Mouse (Mus musculus) forebrain, embryonic 10.5 days (tissue): ENCODE measurements around the gene Dner. TPM values are rescaled to one million over a fixed set of nuclear protein-coding genes. Genes with fewer than 3 reads are reported as not detected.
"Not testable (repeated sequence)": the region's sequence is repeated elsewhere in the genome, so short reads cannot be mapped to it uniquely, and the experiment has no call there.

Source experiments
- DNase-seq: peaks from one replicate; pipeline ENCODE4 v3.0.0-alpha.2; 2017; ENCODE audit warnings: low spot score; ENCODE audit errors: extremely low spot score
- H3K27ac ChIP-seq: fragments of 300-500 bp; sonication (generic); 2 replicates; pipeline ENCODE4 v1.5.1; 2016; ENCODE audit warnings: mild to moderate bottlenecking
- H3K27me3 ChIP-seq: fragments of 300-500 bp; sonication (generic); 2 replicates; pipeline ENCODE4 v1.6.1; 2016; ENCODE audit warnings: mild to moderate bottlenecking; ENCODE audit not compliant: poor library complexity, severe bottlenecking
- H3K36me3 ChIP-seq: fragments of 300-500 bp; sonication (generic); replicated peaks from 2 replicates; pipeline ENCODE4 v1.6.1; 2016; ENCODE audit warnings: mild to moderate bottlenecking, moderate library complexity
- H3K4me1 ChIP-seq: fragments of 300-500 bp; sonication (generic); 2 replicates; pipeline ENCODE4 v1.6.1; 2016
- H3K4me3 ChIP-seq: fragments of 300-500 bp; sonication (generic); 2 replicates; pipeline ENCODE4 v1.5.1; 2016; ENCODE audit warnings: mild to moderate bottlenecking, moderate library complexity
- H3K9me3 ChIP-seq: fragments of 300-500 bp; sonication (generic); 2 replicates; pipeline ENCODE4 v1.6.1; 2016; ENCODE audit warnings: mild to moderate bottlenecking, moderate library complexity
- WGBS: fragments of 180-500 bp; shearing (Covaris S2); methylation state at CpG from one replicate; pipeline ENCODE4 v1.1.7; 2016; 5-methylcytosine and 5-hydroxymethylcytosine counted together
- microRNA-seq: library from miRNA; unstranded; fragments of <30 nt; microRNA quantifications from one replicate; pipeline ENCODE4, GENCODE M21; 2017
- polyA plus RNA-seq: library from polyadenylated mRNA; unstranded; fragments of >200 nt; fragmentation: Nextera tagmentation; extraction: Ambion mirVana; gene quantifications from 2 replicates; pipeline ENCODE4 v1.2.1, GENCODE M21; 2016

Dner gene
- polyA plus RNA-seq, 1 experiment from 2014 or later: 8.3 TPM

DNA sequence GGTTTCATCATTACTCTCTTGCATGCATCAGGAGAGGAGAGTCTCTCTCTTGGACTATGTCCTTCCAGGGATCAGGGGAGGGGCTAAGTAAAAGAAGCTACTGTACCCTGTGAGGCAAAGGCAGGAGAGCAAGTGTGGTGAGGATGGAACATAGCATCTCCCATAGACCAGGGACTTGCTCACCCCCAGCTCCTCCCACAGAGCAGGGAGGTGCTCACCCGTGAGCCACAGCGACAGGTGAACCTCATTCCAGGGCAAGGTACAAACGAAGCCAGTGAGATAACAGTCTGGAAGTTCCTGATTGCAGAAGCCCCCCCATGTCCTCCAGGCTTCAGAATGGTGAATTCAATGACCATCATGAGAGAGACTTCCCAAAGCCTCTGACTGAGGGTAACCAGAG lies 334.6 kb downstream of the Dner start:
- DNase-seq: no peak
- H3K4me3 ChIP-seq: no peak overlapping the region
- no peak overlapping the region for H3K27ac ChIP-seq
- H3K36me3 ChIP-seq: no peaks in the 10 kb centered on the region
- H3K9me3 ChIP-seq: no peaks in the 10 kb centered on the region
- no peaks in the 10 kb centered on the region for H3K4me1 ChIP-seq
- WGBS: 82% methylated on average over 3 of the region's 3 CpGs
- no peaks in the 10 kb centered on the region for H3K27me3 ChIP-seq

DNA sequence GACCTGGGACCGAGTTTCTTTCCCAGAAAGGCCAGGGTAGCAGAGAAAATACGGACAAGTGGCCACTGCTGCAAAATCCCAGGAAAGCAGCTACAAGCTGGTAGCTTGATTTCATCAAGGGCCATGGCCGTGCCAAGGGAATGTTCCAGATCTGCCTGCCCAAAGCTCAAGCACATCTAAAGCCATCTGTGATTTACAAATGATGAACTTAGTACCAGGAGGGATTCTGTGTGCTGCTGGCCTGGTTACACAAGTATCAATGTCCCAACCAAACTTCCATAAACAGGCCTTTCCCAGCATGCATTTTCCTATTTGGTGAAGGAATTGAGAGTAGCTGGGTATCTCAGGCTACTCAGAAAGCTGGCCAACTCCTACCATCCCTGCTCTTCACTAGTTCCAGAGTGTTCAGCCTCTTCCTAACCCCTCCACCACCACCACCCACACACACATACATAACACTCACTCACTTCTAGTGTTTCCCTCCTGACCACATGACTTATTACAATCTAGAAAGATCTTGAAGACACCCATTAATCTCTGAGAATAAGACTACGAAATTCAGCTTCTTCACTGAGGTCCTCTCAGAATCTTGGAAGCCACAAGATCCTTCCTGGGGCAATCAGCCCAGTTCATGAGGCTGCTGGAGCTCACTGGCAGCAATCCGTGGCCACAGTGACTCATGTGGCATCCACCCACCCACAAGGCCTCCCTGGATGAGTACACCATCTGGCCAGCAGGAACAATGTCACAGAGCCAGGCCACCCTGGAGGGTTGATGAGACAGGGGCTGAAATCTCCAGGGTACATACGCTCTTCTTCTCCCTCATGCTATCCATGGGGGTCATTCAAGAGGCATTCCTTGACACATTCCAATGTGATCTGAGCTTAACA lies 336.2 kb downstream of the Dner start:
- no peaks in the 10 kb centered on the region for H3K27me3 ChIP-seq
- 85% methylated on average over 6 of the region's 6 CpGs for WGBS
- no peak overlapping the region for H3K4me3 ChIP-seq

DNA sequence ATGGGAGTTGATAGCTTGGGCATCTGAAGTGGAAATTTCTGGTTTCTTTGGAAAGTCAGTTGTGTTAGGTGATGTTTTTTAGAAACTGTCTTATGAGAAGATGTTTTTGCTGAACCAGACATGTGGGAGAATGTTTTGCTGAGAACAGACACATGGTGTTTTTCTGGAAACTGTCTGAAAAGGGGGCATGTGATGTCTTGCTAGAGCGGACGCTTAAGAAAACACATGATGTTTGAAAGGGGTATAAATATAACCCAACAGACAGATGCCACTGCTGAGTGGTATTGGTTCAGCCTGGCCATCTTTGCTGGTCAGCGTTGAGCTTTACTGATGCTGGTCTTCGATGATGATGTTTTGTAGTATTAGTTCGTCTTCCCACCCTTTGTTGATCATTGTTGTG lies 338.8 kb downstream of the Dner start:
- Histone ChIP-seq H3K36me3 (no peaks in the 10 kb centered on the region), H3K9me3 (no peaks in the 10 kb centered on the region), H3K4me1 (no peaks in the 10 kb centered on the region), H3K27ac (no peak overlapping the region), H3K27me3 (no peaks in the 10 kb centered on the region), H3K4me3 (no peak overlapping the region)
- DNase-seq: no peak
- 96% methylated on average over 5 of the region's 5 CpGs for WGBS

More for the DNA sequence above, 336.2 kb downstream of the Dner start:
- H3K36me3 ChIP-seq: no peaks in the 10 kb centered on the region
- no peak overlapping the region for H3K27ac ChIP-seq
- H3K9me3 ChIP-seq: no peaks in the 10 kb centered on the region
- DNase-seq: no peak
- no peaks in the 10 kb centered on the region for H3K4me1 ChIP-seq

DNA sequence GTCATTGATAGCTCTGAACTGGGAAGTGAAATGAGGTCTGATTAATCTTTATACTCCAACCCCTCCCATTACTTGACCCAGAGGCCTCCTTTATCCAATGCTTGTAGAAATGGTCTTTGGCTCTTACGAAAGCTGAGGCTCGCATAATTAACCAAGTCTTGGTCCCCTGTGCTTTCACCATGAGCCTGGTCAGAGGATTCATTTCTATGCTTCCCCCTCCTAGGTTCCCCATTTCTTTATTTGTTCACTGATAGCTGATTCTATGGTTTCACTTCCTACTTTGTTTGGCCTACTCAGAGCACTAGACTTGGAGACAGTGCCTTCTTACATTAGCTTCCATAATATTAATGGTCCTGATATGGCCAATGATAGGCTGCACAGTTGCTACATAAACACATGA lies 345.8 kb downstream of the Dner start:
- no peak overlapping the region for H3K4me3 ChIP-seq
- H3K9me3 ChIP-seq: no peaks in the 10 kb centered on the region
- 96% methylated on average over 2 of the region's 2 CpGs for WGBS
- no peak overlapping the region for H3K27ac ChIP-seq
- DNase-seq: no peak
- H3K36me3 ChIP-seq: no peaks in the 10 kb centered on the region
- H3K27me3 ChIP-seq: no peaks in the 10 kb centered on the region
- H3K4me1 ChIP-seq: no peaks in the 10 kb centered on the region

DNA sequence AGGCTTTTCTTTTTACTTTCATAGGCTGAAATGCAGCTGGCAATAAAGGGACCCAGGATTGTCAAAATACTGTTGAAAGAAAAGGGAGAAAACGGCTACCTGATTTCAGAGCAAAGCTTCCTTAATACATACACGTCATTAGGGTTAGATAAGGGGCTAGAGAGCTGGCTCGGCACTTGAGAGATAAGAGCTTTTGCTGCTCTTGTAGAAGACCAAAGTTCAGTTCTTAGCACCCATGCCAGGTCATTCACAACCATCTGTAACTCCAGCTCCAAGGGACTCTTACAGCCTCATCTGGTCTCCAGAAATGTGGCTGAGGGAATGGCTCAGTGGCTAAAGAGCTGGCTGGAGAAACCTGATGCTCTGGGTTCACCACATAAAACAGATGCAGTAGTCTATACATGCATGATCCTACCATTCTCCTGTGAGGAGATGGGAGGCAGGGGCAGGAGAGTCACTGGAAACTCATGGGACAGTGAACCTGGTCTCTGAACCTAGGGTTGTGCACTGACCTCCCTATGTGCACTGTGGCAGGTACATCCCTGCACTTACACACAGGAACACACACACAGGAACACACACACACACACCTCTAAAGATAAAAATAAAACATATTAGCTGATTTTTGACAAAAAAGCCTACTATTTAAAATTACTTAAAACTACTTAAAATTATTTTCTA lies 348.1 kb downstream of the Dner start:
- Histone ChIP-seq H3K4me1 (no peaks in the 10 kb centered on the region), H3K9me3 (no peaks in the 10 kb centered on the region), H3K4me3 (no peak overlapping the region), H3K27ac (no peak overlapping the region), H3K27me3 (no peaks in the 10 kb centered on the region), H3K36me3 (no peaks in the 10 kb centered on the region)
- no peak for DNase-seq
- WGBS: 87% methylated on average over 3 of the region's 3 CpGs

DNA sequence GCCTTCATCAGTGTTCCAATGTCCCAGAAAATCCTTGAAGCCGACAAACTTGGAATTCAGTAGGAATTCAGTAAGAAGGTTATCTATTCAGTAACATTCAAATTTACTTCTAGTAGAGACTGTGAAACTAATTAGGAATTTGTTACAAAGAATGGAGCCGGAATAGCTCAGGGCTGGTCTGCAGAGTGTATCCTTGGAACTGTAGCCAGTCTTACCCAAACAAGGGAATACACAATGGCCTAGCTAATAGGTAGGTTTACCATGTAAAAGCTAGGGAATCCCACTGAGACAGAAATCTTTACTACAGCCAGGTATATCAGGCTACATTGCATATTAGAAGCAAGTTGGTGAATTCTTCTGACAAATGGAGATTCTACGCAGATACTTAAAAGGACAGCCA lies 363.2 kb downstream of the Dner start:
- 55% methylated on average over 3 of the region's 3 CpGs for WGBS
- not testable (repeated sequence) for H3K9me3 ChIP-seq, H3K4me3 ChIP-seq, H3K4me1 ChIP-seq, H3K36me3 ChIP-seq, H3K27me3 ChIP-seq, DNase-seq, H3K27ac ChIP-seq

DNA sequence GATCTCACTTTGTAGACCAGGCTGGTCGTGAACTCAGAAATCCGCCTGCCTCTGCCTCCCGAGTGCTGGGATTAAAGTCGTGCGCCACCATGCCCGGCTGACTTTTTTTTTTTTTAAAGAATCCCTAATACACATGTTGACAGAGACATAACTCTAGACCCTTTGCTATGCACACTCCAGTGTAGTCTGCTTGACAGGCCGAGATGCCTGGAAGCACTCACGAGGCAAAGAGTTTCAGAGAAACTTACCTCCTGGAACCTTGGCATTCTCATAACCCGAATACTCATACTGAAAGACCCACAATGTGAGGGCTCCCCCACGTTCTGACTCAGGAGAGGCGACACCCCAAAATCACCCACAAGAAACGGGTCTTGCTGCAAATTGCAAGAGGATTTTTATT lies 364.2 kb downstream of the Dner start:
- not testable (repeated sequence) for H3K4me3 ChIP-seq, H3K4me1 ChIP-seq, H3K36me3 ChIP-seq, H3K27me3 ChIP-seq, DNase-seq, H3K9me3 ChIP-seq, H3K27ac ChIP-seq
- WGBS: 89% methylated on average over 12 of the region's 12 CpGs

DNA sequence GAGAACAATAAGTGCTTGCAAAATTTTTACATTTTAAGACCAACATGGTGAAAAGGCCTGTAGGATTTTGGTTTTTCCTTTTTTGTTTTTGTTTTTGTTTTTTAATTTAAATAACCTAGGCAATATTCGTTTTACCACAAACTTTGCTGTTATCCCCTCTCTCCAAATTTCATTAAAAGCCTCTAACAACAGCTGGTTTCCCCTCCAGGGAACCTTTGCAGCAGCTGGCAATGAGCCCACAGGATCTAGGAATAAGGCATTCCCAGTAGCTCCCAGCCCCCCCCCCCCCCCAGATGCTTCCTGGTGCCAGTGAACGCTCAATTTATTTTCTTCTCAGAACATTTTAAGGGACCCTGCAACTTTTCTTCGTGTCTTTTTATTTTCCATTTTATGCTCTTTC lies 370.7 kb downstream of the Dner start:
- no peak overlapping the region for H3K4me3 ChIP-seq
- H3K9me3 ChIP-seq: no peaks in the 10 kb centered on the region
- DNase-seq: no peak
- no peak overlapping the region for H3K27ac ChIP-seq
- WGBS: 67% methylated on average over 3 of the region's 3 CpGs
- H3K4me1 ChIP-seq: peaks cover 13% of the 10 kb centered on the region
- H3K36me3 ChIP-seq: no peaks in the 10 kb centered on the region
- no peaks in the 10 kb centered on the region for H3K27me3 ChIP-seq

DNA sequence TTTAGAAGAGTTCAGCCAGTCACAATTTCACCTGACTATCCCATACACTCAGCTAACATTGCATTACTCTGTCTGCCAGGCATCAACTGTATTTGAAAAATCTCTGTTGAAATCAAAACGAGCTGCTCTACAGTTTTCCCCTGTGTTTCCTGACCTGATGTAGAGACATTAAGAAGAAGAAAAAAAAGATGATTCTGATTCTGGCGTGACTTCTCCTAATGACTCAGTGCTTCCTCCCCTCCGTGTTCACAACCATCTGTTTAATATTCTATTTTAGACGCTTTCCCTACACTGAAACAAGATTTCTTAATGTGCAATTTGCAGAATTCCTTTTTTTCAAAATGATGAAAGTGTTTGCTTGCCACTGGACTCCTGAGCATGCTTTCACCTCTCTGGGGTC lies 374.7 kb downstream of the Dner start:
- WGBS: 90% methylated on average over 4 of the region's 4 CpGs
- no peak for DNase-seq
- no peaks in the 10 kb centered on the region for H3K36me3 ChIP-seq
- H3K9me3 ChIP-seq: no peaks in the 10 kb centered on the region
- H3K4me1 ChIP-seq: peaks cover 5% of the 10 kb centered on the region; the same call in 1 of the 2 replicates
- no peaks in the 10 kb centered on the region for H3K27me3 ChIP-seq
- no peak overlapping the region for H3K27ac ChIP-seq
- no peak overlapping the region for H3K4me3 ChIP-seq

Small RNA genes lying within 50 kb of the gene (microRNA-seq; reads per million reads assigned to microRNA genes)
- gene Mir5126: 33.8 reads per million, percentile 37 among the genes with 10 or more reads in this experiment

Other genes with a start within 250 kb of the Dner start
- 10.2 and 11.5 TPM in 2 replicates for gene Fbxo36, start 143.6 kb upstream of the Dner start, polyA plus RNA-seq
- gene Trip12, start 144.3 kb upstream of the Dner start, polyA plus RNA-seq: 79.2 and 87.5 TPM in 2 replicates
- gene Slc16a14, start 238.9 kb upstream of the Dner start, polyA plus RNA-seq: 0.68 and 1.5 TPM in 2 replicates